Mouse (Mus musculus) hindbrain, embryonic 14.5 days (tissue): Measurements from ENCODE around the gene Arl5c. TPM values are rescaled to one million over a fixed set of nuclear protein-coding genes. Genes with fewer than 3 reads are reported as not detected.

ENCODE experiments used
- ATAC-seq: fragments of 200-750 bp; cut with Nextera tagmentation; 2 replicates; pipeline ENCODE4 v1.8.0; 2017; ENCODE audit warnings: moderate number of reproducible peaks, mild to moderate bottlenecking, moderate TSS enrichment, moderate library complexity; ENCODE audit not compliant: low FRiP score
- DNase-seq: peaks from one replicate; pipeline ENCODE4 v3.0.0-alpha.2; 2015; ENCODE audit warnings: low spot score
- H3K27ac ChIP-seq: fragments of 300-500 bp; sonication (generic); 2 replicates; pipeline ENCODE4 v1.5.1; 2014; ENCODE audit warnings: mild to moderate bottlenecking, moderate library complexity
- H3K27me3 ChIP-seq: fragments of 300-500 bp; sonication (generic); 2 replicates; pipeline ENCODE4 v1.6.1; 2014; ENCODE audit warnings: mild to moderate bottlenecking, low read length, mixed read lengths; ENCODE audit not compliant: control insufficient read depth, insufficient read depth
- H3K36me3 ChIP-seq: fragments of 300-500 bp; sonication (generic); replicated peaks from 2 replicates; pipeline ENCODE4 v1.6.1; 2014; ENCODE audit not compliant: control insufficient read depth, insufficient read depth
- H3K4me1 ChIP-seq: fragments of 300-500 bp; sonication (generic); replicated peaks from 2 replicates; pipeline ENCODE4 v1.6.1; 2014; ENCODE audit warnings: antibody characterized with exemption, low read length, mixed read lengths; ENCODE audit not compliant: control insufficient read depth, insufficient read depth
- H3K4me2 ChIP-seq: fragments of 300-500 bp; sonication (generic); replicated peaks from 2 replicates; pipeline ENCODE4 v1.6.1; 2014; ENCODE audit warnings: mild to moderate bottlenecking, moderate library complexity
- H3K4me3 ChIP-seq: fragments of 300-500 bp; sonication (generic); replicated peaks from 2 replicates; pipeline ENCODE4 v1.5.1; 2014; ENCODE audit warnings: mild to moderate bottlenecking, low read length
- H3K9ac ChIP-seq: fragments of 300-500 bp; sonication (generic); 2 replicates; pipeline ENCODE4 v1.6.1; 2014
- H3K9me3 ChIP-seq: fragments of 300-500 bp; sonication (generic); 2 replicates; pipeline ENCODE4 v1.6.1; 2016; ENCODE audit warnings: low read length; ENCODE audit not compliant: control insufficient read depth
- WGBS: fragments of 180-500 bp; shearing (Covaris S2); extraction: QIAGEN DNeasy Blood & Tissue Kit; methylation state at CpG from one replicate; pipeline ENCODE4 v1.1.7; 2014; 5-methylcytosine and 5-hydroxymethylcytosine counted together
- polyA plus RNA-seq: library from polyadenylated mRNA; unstranded; fragments of >200 nt; fragmentation: Nextera tagmentation; extraction: Ambion mirVana; gene quantifications from 2 replicates; pipeline ENCODE4 v1.2.1, GENCODE M21; 2014

The Arl5c gene
- polyA plus RNA-seq, 1 experiment from 2014 or later = 11.0 TPM

DNA sequence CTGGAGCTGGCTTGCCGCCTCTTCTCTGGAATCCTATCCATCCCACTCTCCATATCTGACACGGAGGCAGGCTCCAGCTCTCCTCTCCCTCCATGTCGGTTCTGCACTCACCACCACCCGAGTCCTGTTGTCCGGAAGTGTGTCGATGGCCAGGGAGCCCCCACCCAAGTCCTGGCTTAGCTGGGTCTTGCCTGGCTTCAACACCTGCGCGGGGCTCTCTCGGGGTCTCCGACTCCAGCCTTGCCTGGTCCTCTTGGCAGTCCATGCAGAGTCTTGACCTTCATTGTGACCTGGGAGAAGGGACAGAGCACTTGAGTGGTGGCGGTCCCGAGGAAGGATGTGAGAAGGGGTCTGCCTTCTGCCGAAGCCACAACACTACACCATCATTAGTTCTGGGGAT is 17.6 kb downstream of the Arl5c start:
- Histone ChIP-seq H3K36me3 (no peaks in the 10 kb centered on the region), H3K27me3 (no peaks in the 10 kb centered on the region), H3K9ac (no peak overlapping the region), H3K4me3 (no peak overlapping the region), H3K4me2 (no peak overlapping the region), H3K27ac (no peak overlapping the region), H3K9me3 (no peaks in the 10 kb centered on the region), H3K4me1 (no peaks in the 10 kb centered on the region)
- WGBS = 88% methylated on average over 13 of the region's 13 CpGs
- no peak for DNase-seq
- ATAC-seq = no peak

DNA sequence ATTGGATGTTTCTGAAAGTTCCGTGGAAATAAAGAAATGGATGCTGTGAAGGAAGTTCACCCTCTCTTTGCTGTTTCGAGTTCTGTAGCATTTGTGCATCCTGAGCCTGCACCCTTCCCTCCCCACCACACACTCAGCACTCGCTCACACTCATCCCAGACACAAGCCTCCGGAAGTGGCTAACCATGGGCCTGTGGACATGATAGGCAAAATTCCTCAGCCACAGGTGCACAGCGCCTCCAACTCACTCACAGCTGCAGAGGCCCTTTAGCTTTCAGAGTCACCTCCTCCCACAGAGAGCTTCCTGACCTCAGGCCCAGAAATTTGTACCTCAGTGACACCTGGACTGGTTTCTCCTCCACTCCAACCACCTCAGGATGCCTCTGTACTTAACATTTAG is 18.2 kb downstream of the Arl5c start:
- Histone ChIP-seq H3K27me3 (no peaks in the 10 kb centered on the region), H3K9me3 (no peaks in the 10 kb centered on the region), H3K36me3 (no peaks in the 10 kb centered on the region), H3K4me2 (no peak overlapping the region), H3K27ac (no peak overlapping the region), H3K4me1 (no peaks in the 10 kb centered on the region), H3K4me3 (no peak overlapping the region), H3K9ac (no peak overlapping the region)
- WGBS = 82% methylated on average over 5 of the region's 5 CpGs
- no peak for ATAC-seq
- DNase-seq = no peak

DNA sequence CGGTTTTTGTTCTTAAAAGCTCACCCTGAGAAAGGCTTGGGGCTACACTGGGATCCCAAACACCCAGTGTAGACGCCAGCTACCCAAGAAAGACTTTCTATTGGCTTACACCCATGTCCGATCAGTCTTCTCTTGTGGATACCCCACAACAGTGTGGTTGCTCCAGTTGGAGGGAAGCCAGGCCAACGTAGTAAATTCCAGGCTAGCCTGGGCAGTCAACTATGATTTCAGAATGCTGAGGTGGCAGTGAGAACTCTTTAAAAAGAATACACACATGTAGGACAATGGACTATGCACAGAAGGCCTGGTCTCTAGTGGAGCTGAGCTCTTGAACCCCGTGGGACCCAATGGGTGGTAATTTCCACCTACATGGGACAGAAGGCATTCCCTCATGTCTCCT is 21.2 kb downstream of the Arl5c start:
- Histone ChIP-seq H3K4me1 (no peaks in the 10 kb centered on the region), H3K4me2 (no peak overlapping the region), H3K36me3 (no peaks in the 10 kb centered on the region), H3K27me3 (no peaks in the 10 kb centered on the region), H3K9me3 (no peaks in the 10 kb centered on the region), H3K4me3 (no peak overlapping the region), H3K27ac (no peak overlapping the region), H3K9ac (no peak overlapping the region)
- DNase-seq = no peak
- WGBS = 86% methylated on average over 5 of the region's 5 CpGs
- ATAC-seq = no peak

GRCm38 (mm10) chr11:97974141-97974540 is 21.8 kb downstream of the Arl5c start:
- no peaks in the 10 kb centered on the region for H3K4me1 ChIP-seq
- H3K4me3 ChIP-seq = no peak overlapping the region
- DNase-seq = no peak
- H3K27me3 ChIP-seq = no peaks in the 10 kb centered on the region
- H3K27ac ChIP-seq = no peak overlapping the region
- no peak overlapping the region for H3K9ac ChIP-seq
- ATAC-seq = no peak
- no peak overlapping the region for H3K4me2 ChIP-seq
- H3K36me3 ChIP-seq = no peaks in the 10 kb centered on the region
- 85% methylated on average over 5 of the region's 5 CpGs for WGBS
- H3K9me3 ChIP-seq = no peaks in the 10 kb centered on the region

GRCm38 (mm10) chr11:97972434-97972833 is 23.5 kb downstream of the Arl5c start:
- Histone ChIP-seq H3K4me2 (no peak overlapping the region), H3K36me3 (no peaks in the 10 kb centered on the region), H3K27me3 (no peaks in the 10 kb centered on the region), H3K4me3 (no peak overlapping the region), H3K27ac (no peak overlapping the region), H3K9ac (no peak overlapping the region), H3K4me1 (no peaks in the 10 kb centered on the region), H3K9me3 (no peaks in the 10 kb centered on the region)
- DNase-seq (no peak), ATAC-seq (no peak)
- WGBS = 69% methylated on average over 2 of the region's 2 CpGs

- no peak overlapping the region for H3K9ac ChIP-seq
- H3K4me3 ChIP-seq = no peak overlapping the region
- ATAC-seq = no peak
- no peaks in the 10 kb centered on the region for H3K36me3 ChIP-seq
- H3K4me1 ChIP-seq = 0 out of 2 replicates have a peak, but pooled peaks cover 5% of the 10 kb centered on the region
- no peaks in the 10 kb centered on the region for H3K9me3 ChIP-seq
- no peak overlapping the region for H3K27ac ChIP-seq
- DNase-seq = no peak
- H3K27me3 ChIP-seq = no peaks in the 10 kb centered on the region
- H3K4me2 ChIP-seq = no peak overlapping the region
- 33% methylated on average over 7 of the region's 7 CpGs for WGBS
Measured at GRCm38 (mm10) chr11:97971232-97971631, 24.7 kb downstream of the Arl5c start.

DNA sequence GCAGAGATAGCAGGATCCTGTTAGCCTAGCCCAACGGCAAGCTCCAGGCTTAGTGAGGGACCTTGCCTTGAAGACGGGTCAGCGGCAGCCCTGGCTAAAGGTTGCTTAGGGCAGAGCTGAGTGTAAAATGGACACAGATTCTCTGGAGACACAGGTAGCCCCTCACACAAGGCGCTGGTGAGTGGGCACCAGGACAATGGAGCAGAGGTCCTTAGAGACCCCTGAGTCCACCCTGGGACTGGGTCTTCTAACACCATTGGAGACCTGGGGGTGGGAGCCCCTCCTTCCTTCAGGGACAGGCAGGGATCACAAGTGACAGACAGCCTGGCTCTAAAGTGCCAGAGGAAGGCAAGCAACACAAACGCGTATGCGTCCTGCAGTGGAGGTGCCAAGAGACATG is 25.2 kb downstream of the Arl5c start:
- ATAC-seq = no peak
- H3K9me3 ChIP-seq = no peaks in the 10 kb centered on the region
- 87% methylated on average over 7 of the region's 7 CpGs for WGBS
- no peaks in the 10 kb centered on the region for H3K27me3 ChIP-seq
- no peak overlapping the region for H3K4me3 ChIP-seq
- H3K4me2 ChIP-seq = no peak overlapping the region
- H3K9ac ChIP-seq = no peak overlapping the region
- 0 out of 2 replicates have a peak, but pooled peaks cover 5% of the 10 kb centered on the region for H3K4me1 ChIP-seq
- H3K27ac ChIP-seq = no peak overlapping the region
- DNase-seq = no peak
- H3K36me3 ChIP-seq = no peaks in the 10 kb centered on the region

DNA sequence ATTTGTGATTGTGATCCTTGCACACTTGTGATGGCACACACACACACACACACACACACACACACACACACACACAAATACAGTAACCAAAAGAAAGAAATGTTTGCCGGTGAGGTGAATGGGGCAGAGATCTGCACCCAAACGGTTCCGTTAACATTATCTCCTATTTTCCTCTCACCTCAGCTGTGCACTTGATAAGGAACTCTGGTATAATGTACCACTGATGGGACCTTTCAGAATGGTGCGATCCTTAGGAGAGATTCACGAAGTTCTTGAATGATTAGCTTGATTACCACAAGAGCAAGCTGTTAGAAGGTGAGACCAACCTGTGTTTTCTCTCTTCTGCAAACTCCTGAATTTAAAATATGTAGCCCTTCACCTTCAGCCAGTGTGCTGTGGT is 27.6 kb downstream of the Arl5c start:
- no peak for DNase-seq
- Histone ChIP-seq H3K4me3 (no peak overlapping the region), H3K36me3 (no peaks in the 10 kb centered on the region), H3K9me3 (no peaks in the 10 kb centered on the region), H3K4me2 (no peak overlapping the region), H3K27me3 (no peaks in the 10 kb centered on the region), H3K27ac (no peak overlapping the region), H3K9ac (no peak overlapping the region), H3K4me1 (0 out of 2 replicates have a peak, but pooled peaks cover 5% of the 10 kb centered on the region)
- no peak for ATAC-seq
- 93% methylated on average over 5 of the region's 5 CpGs for WGBS

- Histone ChIP-seq H3K9ac (0 out of 2 replicates have a peak overlapping the region, but pooled peaks have one; percentile 11), H3K36me3 (no peaks in the 10 kb centered on the region), H3K9me3 (no peaks in the 10 kb centered on the region), H3K27me3 (no peaks in the 10 kb centered on the region), H3K4me1 (0 out of 2 replicates have a peak, but pooled peaks cover 5% of the 10 kb centered on the region), H3K27ac (peak overlapping the region; percentile 32), H3K4me2 (no peak overlapping the region), H3K4me3 (no peak overlapping the region)
- no peak for ATAC-seq
- WGBS = 34% methylated on average over 2 of the region's 2 CpGs
- no peak for DNase-seq
Measured at GRCm38 (mm10) chr11:97967114-97967513, 28.9 kb downstream of the Arl5c start.

DNA sequence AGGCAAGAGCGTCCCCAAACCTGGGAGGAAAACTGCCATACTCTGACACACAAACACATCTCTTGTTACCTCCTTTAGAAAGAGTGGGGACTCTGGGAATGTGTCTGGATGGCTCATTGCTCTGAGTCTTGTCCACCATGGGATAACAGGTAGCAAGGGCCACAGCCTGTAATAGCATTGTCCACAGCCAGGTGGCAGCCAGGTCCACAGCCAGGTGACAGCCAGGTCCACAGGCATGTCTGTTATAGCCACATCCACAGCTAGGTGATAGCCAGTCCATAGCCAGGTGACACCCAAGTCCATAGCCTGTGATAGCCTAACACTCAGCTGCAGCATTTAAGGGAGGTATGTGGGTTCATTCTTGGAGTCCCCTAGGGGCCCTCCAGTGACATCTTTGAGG is 35.1 kb downstream of the Arl5c start:
- no peak overlapping the region for H3K4me2 ChIP-seq
- H3K4me3 ChIP-seq = no peak overlapping the region
- H3K36me3 ChIP-seq = no peaks in the 10 kb centered on the region
- H3K27ac ChIP-seq = no peak overlapping the region
- no peak for DNase-seq
- peaks cover 16% of the 10 kb centered on the region; the same call in 1 of the 2 replicates for H3K4me1 ChIP-seq
- no peaks in the 10 kb centered on the region for H3K9me3 ChIP-seq
- no peak overlapping the region for H3K9ac ChIP-seq
- ATAC-seq = no peak
- 96% methylated on average over 1 of the region's 1 CpGs for WGBS
- H3K27me3 ChIP-seq = no peaks in the 10 kb centered on the region
